Mouse (Mus musculus) fat pad, adult 2 months (tissue): ENCODE results near the gene Fer.
"Not testable (repeated sequence)": the region's sequence is repeated elsewhere in the genome, so short reads cannot be mapped to it uniquely, and the experiment has no call there.

Source experiments
- DNase-seq: peaks from one replicate; pipeline ENCODE4 v3.0.0-alpha.2; 2011; ENCODE audit warnings: low read depth, low spot score; ENCODE audit errors: extremely low read depth

Gene Fer

DNA sequence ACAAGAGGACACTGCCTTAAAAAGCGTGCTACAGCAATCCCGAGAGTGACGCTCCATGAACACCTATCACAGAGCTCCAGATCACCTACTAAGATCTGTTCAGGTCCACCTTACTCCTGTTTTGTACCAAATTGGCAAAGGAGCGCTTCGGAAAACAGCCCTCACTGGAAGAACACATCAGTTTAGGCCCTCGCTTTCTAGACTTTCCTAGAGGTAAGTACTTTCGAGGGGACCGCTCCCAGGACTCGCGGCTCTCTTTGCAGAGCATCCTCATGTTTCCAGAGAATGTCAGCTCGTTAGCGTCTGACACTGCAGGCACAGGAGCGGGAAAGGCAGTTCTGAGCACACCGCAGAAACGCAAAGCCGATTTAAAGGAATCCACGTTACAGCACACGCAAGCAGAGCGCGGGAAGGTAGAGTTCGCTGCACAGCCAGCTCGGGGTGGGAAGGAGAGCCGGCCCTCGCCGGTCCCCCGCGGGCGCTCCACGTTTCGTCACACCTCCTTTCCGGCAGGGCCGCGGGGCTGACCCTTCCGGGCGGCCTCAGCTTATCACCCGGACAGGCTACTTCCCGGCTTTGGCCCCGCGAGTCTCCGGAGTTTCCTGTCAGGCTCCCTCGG, at the start of gene Fer:
Gene Fer (plus strand): TSS at position 51 of the 619 bp plus-strand sequence.
- no peak for DNase-seq

DNA sequence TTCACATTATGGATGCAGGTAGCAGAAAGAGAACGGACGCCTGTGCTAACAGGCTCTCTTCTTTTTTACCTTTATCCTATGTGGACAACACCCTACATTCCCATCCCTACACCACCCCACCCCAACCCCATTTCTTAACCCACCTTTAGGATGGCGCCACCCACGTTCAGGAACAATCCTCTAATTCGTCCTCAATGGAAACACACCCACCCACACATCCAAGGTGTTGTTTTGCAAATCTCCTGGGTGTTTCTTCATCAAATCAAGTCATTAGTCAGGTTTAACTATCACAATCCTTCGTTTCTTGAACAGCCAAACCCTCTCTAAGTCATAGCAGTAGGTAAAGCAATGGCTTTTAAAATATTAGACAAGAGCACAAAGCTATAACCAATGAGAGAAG, 49.3 kb upstream of the Fer start:
- no peak for DNase-seq

DNA sequence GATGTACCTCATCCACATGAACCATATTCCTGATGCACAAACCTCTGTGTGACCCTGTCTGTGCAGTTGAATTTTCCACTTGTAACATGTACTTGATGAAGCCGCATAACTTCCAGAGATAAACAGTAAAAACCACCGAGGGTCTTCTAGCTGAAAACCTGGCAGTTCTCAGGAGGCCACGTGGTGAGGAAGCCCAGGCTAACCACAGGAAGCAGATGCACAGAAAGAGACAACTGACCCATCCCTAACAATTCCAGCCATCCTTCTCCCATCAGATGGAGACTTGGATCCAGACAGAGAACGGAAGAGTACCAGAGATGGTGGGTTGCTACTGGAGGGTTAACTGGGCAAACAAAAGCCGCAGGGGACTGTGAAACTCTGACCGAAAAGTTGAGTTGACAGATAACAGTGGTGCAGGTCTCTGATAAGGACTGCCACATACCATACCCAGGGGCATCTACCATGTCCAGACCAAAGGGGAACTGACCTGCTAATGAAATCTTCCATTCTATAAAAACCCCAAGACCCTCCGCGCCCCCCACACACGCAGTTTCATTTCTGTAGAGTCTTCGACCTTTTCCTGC, 44.3 kb upstream of the Fer start:
- DNase-seq, result no peak

DNA sequence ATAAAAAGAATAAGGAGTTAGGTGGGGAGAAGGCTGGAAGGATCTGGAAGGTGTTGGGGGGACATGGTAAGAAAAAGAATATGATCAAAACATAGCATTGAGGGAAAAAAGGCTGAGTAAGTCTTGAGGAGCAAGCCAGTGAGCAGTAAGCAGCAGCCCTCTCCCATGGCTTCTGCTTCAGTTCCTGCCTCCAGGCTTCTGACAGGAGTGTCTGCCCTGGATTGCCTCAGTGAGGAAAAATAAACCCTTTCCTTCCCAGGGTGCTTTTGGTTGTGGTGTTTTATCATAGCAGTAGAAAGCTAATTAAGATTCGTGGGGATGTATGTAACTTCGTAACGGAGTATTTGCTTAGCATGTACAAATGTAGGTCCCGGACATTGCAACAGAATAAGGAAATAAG, 38.7 kb upstream of the Fer start:
- no peak for DNase-seq

DNA sequence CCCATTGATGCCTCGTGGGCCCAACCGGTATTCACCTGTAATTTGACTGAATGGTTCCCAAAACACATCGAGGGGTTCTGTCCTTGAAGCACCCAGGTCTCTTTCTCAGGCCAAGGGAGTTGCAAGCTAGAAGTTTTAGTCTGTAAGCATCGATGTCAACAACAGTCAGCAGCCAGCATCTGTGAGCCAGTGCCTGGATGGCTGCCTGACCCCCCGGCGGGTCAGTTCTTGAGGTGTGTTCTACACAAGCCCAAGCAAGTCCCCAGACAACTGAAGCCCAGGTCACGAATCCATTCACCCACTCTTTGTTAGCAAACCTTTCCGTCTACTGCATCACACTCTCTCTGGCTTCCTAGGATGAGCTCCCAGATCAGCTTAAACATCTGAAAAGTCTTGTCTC, 36.7 kb upstream of the Fer start:
- DNase-seq, result peak; percentile 46

DNA sequence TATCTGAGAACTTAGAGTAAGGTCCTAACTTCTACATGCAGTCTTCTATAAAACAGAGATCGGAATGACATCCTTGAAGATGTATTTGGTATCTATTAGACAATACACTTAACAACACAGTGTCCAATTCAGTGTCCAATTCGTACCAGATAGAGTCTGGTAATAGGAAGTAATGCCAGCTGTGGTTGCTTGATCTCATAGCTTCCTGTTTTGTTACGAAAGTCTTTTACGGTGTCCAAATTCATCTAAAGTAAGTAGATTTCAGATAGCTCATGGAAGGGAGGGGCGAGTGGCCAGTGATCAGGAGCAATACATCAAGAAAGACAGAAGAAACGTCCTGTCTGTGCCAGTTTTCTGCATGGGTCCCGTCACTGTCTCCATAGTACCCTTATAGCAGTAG, 36.1 kb upstream of the Fer start:
- no peak for DNase-seq

DNA sequence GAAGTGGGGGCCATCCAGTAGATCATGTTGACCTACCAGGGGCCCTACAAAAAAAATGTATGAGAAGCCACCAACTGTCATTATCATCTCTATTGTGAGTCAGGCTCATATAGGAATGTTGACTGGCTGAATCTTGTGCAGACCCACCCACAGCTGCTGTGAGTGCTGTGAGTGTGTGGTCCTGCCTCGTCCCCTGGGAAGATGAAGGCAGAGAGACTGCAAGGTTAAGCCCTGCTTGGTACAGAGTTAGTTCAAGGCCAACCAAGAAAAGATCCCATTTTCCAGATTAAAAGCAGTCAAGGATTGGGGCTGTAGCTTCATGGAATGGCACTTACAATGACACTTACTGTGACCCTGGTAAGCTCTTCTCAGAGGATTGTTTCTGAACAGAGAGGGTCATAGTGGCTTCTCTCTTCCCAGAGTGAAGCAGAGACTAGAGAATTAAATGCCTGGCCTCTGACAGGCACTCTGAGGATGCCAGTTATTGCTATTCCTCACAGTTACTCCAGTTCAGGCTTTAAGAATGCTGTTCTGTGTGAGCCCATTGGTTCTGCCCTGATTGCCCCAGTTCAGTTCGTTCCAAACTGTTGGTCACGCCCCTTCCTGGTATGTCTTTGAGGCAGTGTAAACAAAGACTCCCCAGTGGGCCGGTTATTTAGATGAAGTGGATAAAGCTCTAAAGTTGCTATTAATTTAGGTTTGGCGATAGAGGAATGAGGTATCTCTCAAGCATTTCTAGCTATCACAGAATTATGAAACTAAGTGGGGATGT, 34.1 kb upstream of the Fer start:
- no peak for DNase-seq

DNA sequence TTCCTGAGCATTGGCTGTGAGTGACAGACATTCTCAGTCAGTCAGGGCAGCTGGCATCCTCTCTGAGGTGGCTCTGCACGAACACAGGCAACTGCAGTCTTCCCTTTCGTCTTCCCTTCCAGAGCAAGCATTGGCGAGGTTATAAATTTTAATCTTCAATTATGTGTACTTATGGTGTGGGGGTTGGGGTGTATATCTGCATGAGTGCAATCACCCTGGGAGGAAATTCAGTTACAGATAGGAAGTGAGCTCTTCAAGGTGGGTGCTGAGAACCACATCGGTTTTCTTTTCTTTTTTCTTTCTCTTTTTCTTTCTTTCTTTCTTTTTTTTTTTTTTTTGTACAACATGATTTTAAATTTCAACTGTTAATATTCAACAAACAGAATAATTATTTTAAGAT, 31.3 kb upstream of the Fer start:
- no peak for DNase-seq

DNA sequence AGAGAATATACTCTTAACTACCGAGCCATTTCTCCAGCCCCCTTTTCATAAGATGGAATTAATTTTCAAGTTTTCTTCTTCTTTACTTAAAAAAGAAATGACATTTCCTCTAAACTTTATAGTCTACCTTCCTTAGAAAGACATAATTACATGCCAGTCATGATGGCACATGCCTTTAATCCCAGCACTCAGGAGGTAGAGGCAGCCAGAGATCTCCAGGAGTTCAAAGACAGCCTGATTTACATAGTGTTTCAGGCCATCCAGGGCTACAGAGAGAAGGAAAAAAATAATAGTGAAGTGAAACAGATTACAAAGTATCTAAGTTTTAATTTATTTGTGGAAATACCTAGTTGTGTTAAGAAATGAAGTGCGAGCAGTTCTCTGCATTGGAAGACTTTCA, 26.6 kb upstream of the Fer start:
- DNase-seq, result no peak

DNA sequence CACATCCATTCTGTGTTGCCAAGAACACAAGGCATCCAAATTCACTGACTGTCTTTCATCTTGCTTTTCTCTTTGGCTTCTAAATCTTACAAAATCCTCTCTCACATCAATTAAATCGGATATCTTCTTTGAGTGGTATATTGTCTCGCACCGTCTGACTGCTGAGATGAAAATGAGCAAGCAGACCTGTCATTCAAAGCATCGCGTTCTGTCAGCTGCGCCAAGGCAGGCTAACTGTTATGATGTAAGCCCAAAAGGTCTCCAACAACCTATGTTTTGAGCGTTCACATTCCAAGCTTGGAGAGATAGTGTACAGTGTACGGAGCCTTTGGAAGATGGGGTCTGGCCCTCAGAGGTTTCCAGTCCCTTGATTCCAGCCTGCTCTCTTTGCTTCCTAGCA, 26.2 kb upstream of the Fer start:
- no peak for DNase-seq

DNA sequence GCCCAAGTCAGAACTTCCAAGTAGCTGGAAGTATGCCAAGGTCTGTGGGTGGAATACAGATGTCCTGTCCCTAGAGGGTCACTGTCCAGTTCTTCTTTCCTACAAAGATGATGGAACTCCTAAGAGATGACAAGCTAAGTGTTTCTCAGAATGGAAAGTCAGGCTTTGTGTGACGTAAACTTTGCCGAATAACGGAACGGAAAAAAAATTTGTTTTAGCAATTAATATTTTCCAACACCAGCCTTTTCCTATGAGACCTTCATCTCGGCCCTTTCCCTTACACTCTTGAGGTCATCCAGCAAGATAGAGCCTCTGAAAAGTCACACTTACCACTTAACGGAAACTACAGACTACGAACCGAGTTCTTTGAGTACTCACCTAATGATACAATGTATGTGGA, 24.7 kb upstream of the Fer start:
- DNase-seq, result no peak

DNA sequence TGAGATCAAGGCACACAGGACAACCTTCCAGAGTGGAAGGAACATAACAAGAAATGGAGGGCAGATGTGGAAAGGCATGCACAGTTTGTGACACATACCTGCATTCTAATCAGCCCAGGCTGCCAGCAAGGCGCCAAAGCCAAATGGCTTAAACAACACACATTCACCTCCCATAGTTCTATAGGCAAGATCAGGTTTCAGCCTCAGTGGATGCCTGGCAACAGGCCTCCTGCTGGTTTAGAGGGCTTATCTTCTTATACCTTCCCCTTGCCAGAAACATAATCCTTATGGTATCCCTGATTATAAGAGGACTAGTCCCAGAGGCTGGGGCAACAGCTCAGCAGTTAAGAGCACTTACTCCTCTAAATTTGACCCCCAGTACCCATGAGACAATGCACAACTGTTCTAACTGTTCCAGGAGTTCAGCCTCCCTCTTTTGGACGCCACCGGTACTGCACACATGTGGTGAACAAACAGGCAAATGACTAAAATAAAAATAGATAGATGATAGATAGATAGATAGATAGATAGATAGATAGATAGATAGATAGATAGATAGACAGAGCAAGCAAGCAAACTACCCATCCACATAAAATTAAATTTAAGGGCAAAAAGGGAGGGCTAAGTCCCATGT, 23.1 kb upstream of the Fer start:
- no peak for DNase-seq

DNA sequence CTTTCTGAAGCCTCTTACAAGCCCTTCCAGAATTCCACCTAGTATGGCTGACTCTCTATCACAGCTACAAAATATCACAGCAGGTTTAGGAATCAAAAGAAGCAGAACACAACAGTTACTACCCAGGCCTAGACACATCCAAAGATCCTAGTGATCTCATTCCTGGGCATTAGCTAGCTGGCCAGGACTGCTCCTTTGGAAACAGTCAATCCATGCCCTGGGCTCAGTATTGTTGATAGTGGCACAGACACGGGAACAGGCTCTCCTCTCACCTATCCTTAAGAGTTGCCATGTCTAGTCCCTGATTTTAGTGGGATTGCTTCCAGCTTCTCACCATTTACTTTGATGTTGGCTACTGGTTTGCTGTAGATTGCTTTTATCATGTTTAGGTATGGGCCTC, 20.6 kb upstream of the Fer start:
- peak; percentile 80 for DNase-seq

DNA sequence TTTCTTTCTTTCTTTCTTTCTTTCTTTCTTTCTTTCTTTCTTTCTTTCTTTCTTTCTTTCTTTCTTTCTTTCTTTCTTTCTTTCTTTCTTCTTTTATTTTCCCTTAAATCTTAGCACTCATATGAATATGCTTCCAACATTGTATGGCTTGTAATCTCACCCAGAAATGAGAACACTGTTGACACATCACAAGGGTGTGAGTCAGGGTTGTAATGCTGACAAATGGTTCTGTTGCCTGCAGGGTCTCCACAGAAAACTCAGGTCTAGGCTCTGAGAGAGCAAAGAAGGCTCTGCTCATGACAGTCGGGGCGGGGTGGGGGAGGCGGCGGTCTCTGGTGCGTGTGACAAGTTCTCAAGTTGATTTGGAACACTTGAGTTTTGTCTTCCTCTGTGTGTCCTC, 17.9 kb upstream of the Fer start:
- DNase-seq, result no peak

DNA sequence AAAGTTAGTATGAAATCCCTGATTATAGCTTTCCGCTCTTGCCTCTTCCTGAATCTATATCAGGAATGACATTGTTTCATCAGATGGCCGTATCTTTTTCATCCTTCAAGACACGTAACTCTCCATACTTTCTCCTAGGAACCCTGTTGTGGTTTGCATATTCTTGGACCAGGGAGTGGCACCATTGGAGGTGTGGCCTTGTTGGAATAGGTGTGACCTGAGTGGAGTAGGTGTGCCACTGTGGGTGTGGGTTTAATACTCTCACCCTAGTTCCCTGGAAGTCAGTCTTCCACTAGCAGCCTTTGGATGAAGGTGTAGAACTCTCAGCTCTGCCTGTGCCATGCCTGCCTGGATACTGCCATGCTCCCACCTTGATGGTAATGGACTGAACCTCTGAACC, 17.1 kb upstream of the Fer start:
- not testable (repeated sequence) for DNase-seq

DNA sequence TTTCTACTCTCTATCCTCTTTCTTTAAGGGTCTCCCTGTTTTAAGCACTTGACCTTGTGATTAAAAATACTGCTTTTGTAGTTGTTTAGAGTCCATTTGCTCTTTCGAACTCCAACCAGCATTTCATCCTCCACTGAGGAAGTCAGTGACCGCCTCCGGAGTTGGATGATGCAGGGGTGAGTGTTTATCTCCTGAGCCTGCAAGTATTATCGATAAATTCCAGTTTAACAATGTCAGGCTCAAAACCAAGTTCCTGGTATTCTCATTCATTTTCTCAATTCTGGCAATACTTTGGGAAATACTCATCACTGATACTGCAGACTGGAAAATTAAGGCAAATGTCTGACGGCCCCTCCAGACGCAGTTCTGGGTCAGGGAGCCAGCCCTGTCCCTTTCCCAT, 13.7 kb upstream of the Fer start:
- no peak for DNase-seq

DNA sequence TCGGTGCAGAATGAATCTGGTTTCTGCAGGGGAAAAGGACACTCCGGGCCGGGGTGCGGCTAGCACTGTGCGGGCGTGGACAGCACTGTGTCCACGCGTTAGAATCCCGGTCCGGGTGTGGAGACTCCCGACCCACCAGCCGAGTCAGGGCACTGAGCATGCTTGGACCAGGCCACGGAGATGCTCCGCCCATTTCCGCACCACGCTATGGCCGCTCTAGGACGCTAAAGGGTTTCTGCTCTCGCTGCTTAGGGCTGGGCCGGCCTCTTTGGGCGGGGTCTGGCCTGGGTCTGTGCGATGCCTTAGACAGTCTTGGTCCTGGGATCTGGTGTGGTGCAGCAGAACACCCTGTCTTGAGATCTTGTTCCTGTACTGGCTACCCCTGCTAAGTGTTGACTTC, 13.3 kb upstream of the Fer start:
- DNase-seq, result no peak

DNA sequence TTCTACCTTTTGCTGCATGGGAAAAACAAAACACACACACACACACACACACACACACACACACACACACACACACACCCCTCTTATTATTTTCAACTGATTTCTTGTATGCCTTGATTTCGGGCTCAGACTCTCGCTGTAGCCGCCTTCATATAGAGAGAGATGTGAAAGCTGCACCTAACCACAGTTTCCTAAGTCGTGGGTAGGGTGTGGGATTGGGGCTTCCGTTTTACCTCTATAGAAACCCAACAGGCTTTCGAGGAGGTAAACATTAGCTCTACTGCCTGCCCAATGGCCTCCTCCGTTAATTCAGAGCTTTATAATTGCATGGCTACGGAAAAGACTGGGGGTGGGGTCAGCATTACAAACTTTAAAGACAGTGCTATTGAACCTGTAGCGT, 12.8 kb upstream of the Fer start:
- DNase-seq, result no peak

DNA sequence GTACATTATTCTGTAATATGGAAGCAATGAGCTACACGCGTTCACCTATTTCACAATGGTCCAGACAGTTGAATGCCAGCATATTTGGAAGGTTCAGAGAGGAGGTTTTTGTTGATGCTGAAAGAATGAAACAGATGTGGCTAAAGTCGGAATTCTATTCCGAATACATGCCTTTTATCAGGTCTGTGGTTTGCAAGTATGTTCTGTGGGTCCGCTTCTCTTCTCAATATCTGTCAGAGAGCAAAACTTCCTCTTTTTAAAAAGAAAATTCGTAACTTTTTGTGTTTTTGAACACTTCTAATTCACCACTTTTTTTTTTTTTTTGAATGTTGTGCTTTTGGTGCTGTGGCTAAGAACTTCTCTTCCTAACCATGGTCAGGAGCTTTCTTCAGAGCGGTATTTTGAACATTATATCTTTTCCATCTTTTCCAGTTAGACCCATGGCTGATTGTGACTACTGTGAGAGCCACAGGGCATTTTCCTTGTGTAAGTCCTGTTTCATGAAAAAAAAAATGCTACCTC, 5.8 kb upstream of the Fer start:
- DNase-seq, result no peak

DNA sequence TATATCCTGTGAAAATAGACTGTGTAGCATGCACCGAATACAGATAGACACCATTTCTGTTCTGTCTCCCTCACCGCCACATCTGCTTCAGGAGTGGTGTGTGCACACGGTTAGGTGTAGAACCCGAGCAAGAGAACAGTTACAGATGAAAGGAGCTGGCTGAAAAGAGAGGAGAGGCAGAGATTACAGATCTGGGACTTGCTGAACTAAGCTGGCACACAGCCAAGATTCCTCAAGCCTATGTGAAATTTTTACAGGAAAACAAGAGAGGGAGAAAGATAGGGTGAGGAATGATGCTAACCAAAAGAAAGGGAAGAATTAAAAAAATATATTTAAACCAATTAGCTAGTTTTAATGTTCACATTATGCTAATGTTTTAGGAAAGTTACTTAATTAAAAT, 1.9 kb upstream of the Fer start:
- DNase-seq, result no peak

DNA sequence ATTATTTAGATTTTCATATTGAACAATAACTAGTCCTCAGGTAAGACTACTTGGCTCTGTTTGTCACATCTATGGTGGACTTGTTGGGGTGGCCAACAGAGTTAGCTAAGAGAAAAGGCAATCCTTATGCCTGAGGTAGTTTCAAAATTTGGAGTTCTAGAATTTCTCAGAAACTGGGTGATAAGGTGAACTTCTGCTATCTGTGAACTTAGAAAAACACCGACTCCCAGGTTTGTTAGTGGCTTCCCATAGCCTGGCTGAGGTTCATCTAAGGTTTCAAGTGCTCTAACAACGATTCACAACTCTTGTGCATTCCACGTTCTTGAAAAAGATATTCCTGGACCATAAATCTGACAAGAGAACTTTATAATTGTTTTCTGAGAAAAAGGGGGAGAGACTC, 463 bp upstream of the Fer start:
- DNase-seq, result no peak

DNA sequence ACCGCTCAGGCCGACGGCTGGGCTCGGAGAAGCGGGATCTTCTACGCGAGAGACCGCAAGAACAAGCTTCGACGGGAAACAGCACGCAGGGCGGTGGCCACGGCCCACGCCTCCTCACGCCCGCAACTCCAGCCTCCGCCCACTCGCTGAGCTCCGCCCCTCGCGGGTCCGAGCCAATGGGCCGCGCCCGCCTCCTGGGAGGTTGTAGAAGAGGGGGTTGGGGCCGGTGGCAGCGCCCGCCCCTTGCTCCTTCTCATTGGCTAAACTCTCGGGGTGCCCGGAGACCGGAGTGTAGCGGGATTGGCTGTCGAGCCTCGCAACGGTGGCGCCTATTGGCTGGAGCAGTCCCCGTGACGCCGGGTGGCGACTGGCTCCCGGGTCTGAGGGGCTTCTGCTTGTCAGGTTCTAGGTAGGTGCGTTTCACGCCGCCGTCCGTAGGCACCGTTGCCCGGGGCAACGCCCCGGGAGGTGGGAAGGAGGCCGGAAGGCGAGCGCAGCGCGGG, 836 bp downstream of the Fer start, which contains the start of gene A930002H24Rik:
Gene A930002H24Rik (minus strand): TSS at position 145 of the 503 bp plus-strand sequence.
- DNase-seq, result no peak
